Mouse (Mus musculus) colon, adult 2 months (tissue): Measurements from ENCODE around the gene Pbxip1. TPM values are rescaled to one million over a fixed set of nuclear protein-coding genes. Genes with fewer than 3 reads are reported as not detected.

Experiments used
- polyA plus RNA-seq: library from polyadenylated mRNA; depleted of rRNA; stranded (reverse); fragments of >200 nt; gene quantifications from 2 replicates; pipeline ENCODE4 v1.2.3, GENCODE M21; 2012; rRNA removed

Gene Pbxip1
- polyA plus RNA-seq = 90.6 and 98.9 TPM in 2 replicates

GRCm38 (mm10) chr3:89436176-89437113, at the start of gene Pbxip1:
Gene Pbxip1 (plus strand): TSS chr3:89436706.

GRCm38 (mm10) chr3:89394006-89394893, 42.3 kb upstream of the Pbxip1 start, which contains the start of gene Zbtb7b:
Gene Zbtb7b (minus strand): TSS chr3:89394776.

GRCm38 (mm10) chr3:89402693-89403092, 33.8 kb upstream of the Pbxip1 start, which contains the start of gene Lenep:
Gene Lenep (minus strand): TSS chr3:89402793.

GRCm38 (mm10) chr3:89411490-89412393, 24.8 kb upstream of the Pbxip1 start, which contains the start of gene Flad1:
Gene Flad1 (minus strand): TSS chr3:89411870.

GRCm38 (mm10) chr3:89418170-89418860, 18.2 kb upstream of the Pbxip1 start, which contains the start of the genes Cks1b and Shc1:
Gene Cks1b (minus strand): TSS chr3:89418383.
Gene Shc1 (plus strand): TSS chr3:89418443.

GRCm38 (mm10) chr3:89430171-89431159, 6.0 kb upstream of the Pbxip1 start, which contains the start of gene Pygo2:
Gene Pygo2 (plus strand): TSS chr3:89430214.

GRCm38 (mm10) chr3:89454401-89455177, 18.1 kb downstream of the Pbxip1 start, which contains the start of gene Pmvk:
Gene Pmvk (plus strand): TSS chr3:89454541.

Other genes with a start within 250 kb of the Pbxip1 start
- gene Gba, start 233.8 kb upstream of the Pbxip1 start, polyA plus RNA-seq = 60.8 and 73.9 TPM in 2 replicates
- gene Thbs3, start 221.5 kb upstream of the Pbxip1 start, polyA plus RNA-seq = 48.4 and 68.6 TPM in 2 replicates
- gene Mtx1, start 209.6 kb upstream of the Pbxip1 start, polyA plus RNA-seq = 165 and 219 TPM in 2 replicates
- 26.0 and 27.3 TPM in 2 replicates for gene Muc1, start 207.6 kb upstream of the Pbxip1 start, polyA plus RNA-seq
- gene Krtcap2, start 190.7 kb upstream of the Pbxip1 start, polyA plus RNA-seq = 263 and 392 TPM in 2 replicates
- 60.5 TPM in 2 replicates for gene Trim46, start 190.4 kb upstream of the Pbxip1 start, polyA plus RNA-seq
- gene Dpm3, start 177.3 kb upstream of the Pbxip1 start, polyA plus RNA-seq = 440 and 595 TPM in 2 replicates
- 254 and 375 TPM in 2 replicates for gene Slc50a1, start 166.1 kb upstream of the Pbxip1 start, polyA plus RNA-seq
- gene Efna1, start 155.6 kb upstream of the Pbxip1 start, polyA plus RNA-seq = 126 and 153 TPM in 2 replicates
- gene Efna3, start 113.7 kb upstream of the Pbxip1 start, polyA plus RNA-seq = 9.3 and 13.3 TPM in 2 replicates
- gene Efna4, start 98.7 kb upstream of the Pbxip1 start, polyA plus RNA-seq = 17.4 and 24.5 TPM in 2 replicates
- gene Adam15, start 86.7 kb upstream of the Pbxip1 start, polyA plus RNA-seq = 211 and 244 TPM in 2 replicates
- 0.67 and 1.0 TPM in 2 replicates for gene Dcst2, start 74.7 kb upstream of the Pbxip1 start, polyA plus RNA-seq
- 0.77 and 1.1 TPM in 2 replicates for gene Dcst1, start 71.5 kb upstream of the Pbxip1 start, polyA plus RNA-seq
- 214 and 219 TPM in 2 replicates for gene Zbtb7b, start 41.9 kb upstream of the Pbxip1 start, polyA plus RNA-seq
- gene Lenep, start 33.9 kb upstream of the Pbxip1 start, polyA plus RNA-seq = not detected in 2 replicates
- 37.4 and 39.6 TPM in 2 replicates for gene Flad1, start 24.8 kb upstream of the Pbxip1 start, polyA plus RNA-seq
- gene Cks1b, start 18.3 kb upstream of the Pbxip1 start, polyA plus RNA-seq = 9.7 and 11.2 TPM in 2 replicates
- gene Shc1, start 18.3 kb upstream of the Pbxip1 start, polyA plus RNA-seq = 75.3 and 76.4 TPM in 2 replicates
- 131 and 151 TPM in 2 replicates for gene Pygo2, start 6.5 kb upstream of the Pbxip1 start, polyA plus RNA-seq
- 18.7 and 31.3 TPM in 2 replicates for gene Pmvk, start 17.8 kb downstream of the Pbxip1 start, polyA plus RNA-seq
- 8.4 and 9.0 TPM in 2 replicates for gene Kcnn3, start 83.5 kb downstream of the Pbxip1 start, polyA plus RNA-seq